Mouse (Mus musculus): ENCODE measurements at regions not wholly inside any gene's neighbourhood (a gene's known extent, or its start where the extent isn't known, plus 50 kb on each side); places are given as distances from the start of the nearest gene placed in this dataset.

GRCm38 (mm10) chr1:88575917-88576669 is 66.2 kb upstream of the Glrp1 start:
- Histone ChIP-seq H3K9me3 (replicated peaks; ENCODE audit: insufficient read depth, low read length) (no peaks in the 10 kb centered on the region), H3K27ac (ENCODE audit: control insufficient read depth, low read depth, low read length) (no peak overlapping the region), H3K27me3 (ENCODE audit: control insufficient read depth in 1 of 2, insufficient read depth in 2 of 2, low read length in 2 of 2) (no peaks in the 10 kb centered on the region), H3K4me1 (ENCODE audit: control insufficient read depth in 1 of 2, insufficient read depth in 2 of 2, low read length in 2 of 2) (peaks cover 0 to 6% of the 10 kb centered on the region in 2 experiments; a peak in 1 of 4 replicates), H3K36me3 (ENCODE audit: control insufficient read depth in 1 of 2, insufficient read depth in 2 of 2, low read length in 2 of 2) (peaks cover 0 to 2% of the 10 kb centered on the region in 2 experiments; a peak in 1 of 4 replicates), H3K9ac (ENCODE audit: control insufficient read depth, low read depth, low read length, poor library complexity, severe bottlenecking) (peak overlapping the region; percentile 22; the same call in 1 of the 2 replicates), H3K79me2 (ENCODE audit: control insufficient read depth, insufficient read depth, low read length, poor library complexity) (no peaks in the 10 kb centered on the region), H3K4me3 (ENCODE audit: control insufficient read depth in 1 of 2, insufficient read depth in 1 of 2, low read depth in 2 of 2, low read length in 2 of 2) (peak overlapping the region; percentile 49 to 60)
- TF ChIP-seq TCF12 (IDR thresholded peaks at IDR 0.05; ENCODE audit: low read depth, low read length) = no peak
- TF ChIP-seq ELF1 (IDR thresholded peaks at IDR 0.05; ENCODE audit: low read depth, low read length) = no peak
- TF ChIP-seq MEF2A (IDR thresholded peaks at IDR 0.05; ENCODE audit: extremely low read depth, insufficient replicate concordance, low read depth, low read length, poor library complexity, severe bottlenecking) = no peak
- TF ChIP-seq NRF1 (IDR thresholded peaks at IDR 0.05; ENCODE audit: insufficient read depth, low read depth, low read length, poor library complexity, severe bottlenecking) = no peak
- no peak for TF ChIP-seq BHLHE40 (IDR thresholded peaks at IDR 0.05; ENCODE audit: borderline replicate concordance, low read depth, low read length)
- no peak for TF ChIP-seq UBTF (IDR thresholded peaks at IDR 0.05; ENCODE audit: borderline replicate concordance, insufficient read depth, low read depth, low read length)
- TF ChIP-seq USF2 (IDR thresholded peaks at IDR 0.05; ENCODE audit: borderline replicate concordance in 1 of 2, insufficient read depth in 1 of 2, low read depth in 1 of 2, low read length in 2 of 2) = no peak
- TF ChIP-seq ZNF384 (IDR thresholded peaks at IDR 0.05; ENCODE audit: low read depth, low read length) = no peak
- no peak for TF ChIP-seq GATA1 (IDR thresholded peaks at IDR 0.05; ENCODE audit: low read depth, low read length)
- no peak for TF ChIP-seq ETS1 (IDR thresholded peaks at IDR 0.05; ENCODE audit: low read depth, low read length)
- TF ChIP-seq NELFE (IDR thresholded peaks at IDR 0.05; ENCODE audit: low read depth, low read length) = no peak
- no peak for TF ChIP-seq SMC3 (IDR thresholded peaks at IDR 0.05; ENCODE audit: low read depth, low read length)
- no peak for TF ChIP-seq RAD21 (IDR thresholded peaks at IDR 0.05; ENCODE audit: low read depth, low read length)
- TF ChIP-seq USF1 (IDR thresholded peaks at IDR 0.05; ENCODE audit: low read depth, low read length) = no peak
- no peak for TF ChIP-seq MAFK (IDR thresholded peaks at IDR 0.05; ENCODE audit: borderline replicate concordance, low read depth, low read length)
- TF ChIP-seq HCFC1 (IDR thresholded peaks at IDR 0.05; ENCODE audit: low read depth, low read length) = no peak
- TF ChIP-seq POLR2A (IDR thresholded peaks at IDR 0.05; ENCODE audit: control insufficient read depth in 1 of 2, insufficient read depth in 1 of 2, low read depth in 1 of 2, low read length in 2 of 2, poor library complexity in 1 of 2) = no peak
- TF ChIP-seq MYC (IDR thresholded peaks at IDR 0.05; ENCODE audit: low read depth, low read length) = no peak
- DNase-seq (ENCODE audit: low read depth, low spot score) = peak; percentile 25

GRCm38 (mm10) chr1:88575291-88575690 is 65.4 kb upstream of the Glrp1 start:
- Histone ChIP-seq H3K9me3 (replicated peaks; ENCODE audit: insufficient read depth, low read length) (no peaks in the 10 kb centered on the region), H3K4me1 (ENCODE audit: control insufficient read depth in 1 of 2, insufficient read depth in 2 of 2, low read length in 2 of 2) (peaks cover 0 to 6% of the 10 kb centered on the region in 2 experiments; a peak in 1 of 4 replicates), H3K27ac (ENCODE audit: control insufficient read depth, low read depth, low read length) (no peak overlapping the region), H3K9ac (ENCODE audit: control insufficient read depth, low read depth, low read length, poor library complexity, severe bottlenecking) (no peak overlapping the region), H3K4me3 (ENCODE audit: control insufficient read depth in 1 of 2, insufficient read depth in 1 of 2, low read depth in 2 of 2, low read length in 2 of 2) (peak overlapping the region in 1 of 2 experiments; percentile 49; a peak in 1 of 4 replicates), H3K36me3 (ENCODE audit: control insufficient read depth in 1 of 2, insufficient read depth in 2 of 2, low read length in 2 of 2) (peaks cover 0 to 2% of the 10 kb centered on the region in 2 experiments; a peak in 1 of 4 replicates), H3K79me2 (ENCODE audit: control insufficient read depth, insufficient read depth, low read length, poor library complexity) (no peaks in the 10 kb centered on the region), H3K27me3 (ENCODE audit: control insufficient read depth in 1 of 2, insufficient read depth in 2 of 2, low read length in 2 of 2) (no peaks in the 10 kb centered on the region)
- no peak for DNase-seq (ENCODE audit: low read depth, low spot score)
- TF ChIP-seq MAX (IDR thresholded peaks at IDR 0.05; ENCODE audit: low read length) (no peak), ELF1 (IDR thresholded peaks at IDR 0.05; ENCODE audit: low read depth, low read length) (no peak), USF1 (IDR thresholded peaks at IDR 0.05; ENCODE audit: low read depth, low read length) (no peak), KAT2A (conservative IDR thresholded peaks at IDR 0.05; ENCODE audit: low read depth, low read length) (no peak), ETS1 (IDR thresholded peaks at IDR 0.05; ENCODE audit: low read depth, low read length) (no peak), MAZ (IDR thresholded peaks at IDR 0.05; ENCODE audit: low read depth, low read length) (no peak), MEF2A (IDR thresholded peaks at IDR 0.05; ENCODE audit: extremely low read depth, insufficient replicate concordance, low read depth, low read length, poor library complexity, severe bottlenecking) (no peak)
